Mouse (Mus musculus) Patski (cell line): Measurements from ENCODE around the gene Cyp2d10. TPM values are rescaled to one million over a fixed set of nuclear protein-coding genes. Genes with fewer than 3 reads are reported as not detected.
"Not testable (repeated sequence)": the region's sequence is repeated elsewhere in the genome, so short reads cannot be mapped to it uniquely, and the experiment has no call there.

ENCODE experiments used
- ATAC-seq: fragments of 100-300 bp; one replicate; pipeline ENCODE4 v1.8.0; 2021
- CTCF ChIA-PET: fragments of 350-600 bp; sonication (Branson Sonifier 250); formaldehyde crosslinking; loops from one replicate; lab custom pipeline; 2022; ENCODE audit warnings: inconsistent platforms; lab: Charles Lee
- POLR2A ChIA-PET: fragments of 350-600 bp; sonication (Branson Sonifier 250); formaldehyde crosslinking; loops from one replicate; lab custom pipeline; 2022; ENCODE audit warnings: antibody characterized with exemption, inconsistent platforms; lab: Charles Lee
- DNase-seq: peaks from one replicate; pipeline ENCODE4 v3.0.0-alpha.2; 2011; ENCODE audit warnings: low read depth, low spot score
- H3K27me3 ChIP-seq: fragments of 371-371 bp; one replicate; pipeline ENCODE4 v1.5.1; 2021
- CTCF ChIP-seq: fragments of 100-300 bp; IDR thresholded peaks from one replicate; pipeline ENCODE4 v1.5.1; 2021
- in situ Hi-C: fragments of 300-500 bp; cut with MboI; formaldehyde crosslinking; loops from 3 replicates; pipeline ENCODE4 v1.11.1; 2018; ENCODE audit warnings: low pct_unique_long_range_greater_than_20kb, mixed read lengths
- polyA plus RNA-seq: library from polyadenylated mRNA; unstranded; gene quantifications from one replicate; pipeline ENCODE4 v1.2.3, GENCODE M21; 2021

Gene Cyp2d10
- polyA plus RNA-seq, 1 experiment from 2014 or later: 0.30 TPM

DNA sequence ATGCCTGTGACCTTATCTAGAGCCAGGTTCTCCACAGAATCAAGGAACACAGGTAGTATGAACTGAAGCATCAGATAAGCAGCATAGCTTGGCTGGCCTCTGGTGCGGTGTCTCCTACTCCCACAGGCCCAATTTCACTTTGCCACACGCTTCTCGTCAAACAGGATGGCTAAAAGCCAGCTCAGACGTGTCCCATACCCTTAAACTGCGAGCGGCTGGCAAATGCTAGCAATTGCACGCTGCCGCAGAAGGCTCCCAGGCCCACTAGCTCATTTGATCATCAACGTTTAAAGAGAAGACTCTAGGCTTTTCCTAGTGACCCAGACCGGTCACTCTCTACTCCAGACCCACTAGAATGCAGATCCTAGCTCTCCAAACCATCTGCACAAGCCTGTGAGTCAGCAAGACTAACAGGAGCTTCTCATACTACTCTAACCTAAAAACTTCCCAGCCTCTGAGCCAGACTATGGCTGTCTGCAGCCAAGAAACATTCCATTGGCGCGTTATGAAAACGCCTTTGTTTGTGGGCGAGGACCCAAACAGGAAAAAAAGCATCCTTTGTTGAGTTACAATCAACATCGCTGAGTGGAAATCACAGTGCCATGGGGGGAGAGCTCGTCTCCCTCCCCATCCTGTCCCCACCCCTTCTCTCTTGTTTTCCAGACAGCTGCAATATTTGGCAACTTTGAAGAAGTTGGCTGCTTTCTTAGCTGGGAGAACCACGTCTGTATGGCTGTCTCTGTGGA lies 30.4 kb downstream of the Cyp2d10 start:
- in situ Hi-C loops: no loop called here
- CTCF ChIA-PET: no interaction called here
- POLR2A ChIA-PET: interaction anchor here (1.0 kb wide), 1 partner anchor 43 kb away, joined by 3 read pairs; no protein-coding TSS in a partner anchor

GRCm38 (mm10) chr15:82375855-82376254 lies 31.1 kb downstream of the Cyp2d10 start:
- DNase-seq (no peak), ATAC-seq (no peak)
- ChIA-PET POLR2A (no interaction called here), CTCF (no interaction called here)
- TF ChIP-seq CTCF: no peak
- in situ Hi-C loops: no loop called here
- H3K27me3 ChIP-seq: no peaks in the 10 kb centered on the region

More for the DNA sequence above, 30.4 kb downstream of the Cyp2d10 start:
- ATAC-seq (no peak), DNase-seq (no peak)
- peaks cover under 1% of the 10 kb centered on the region for H3K27me3 ChIP-seq
- no peak for TF ChIP-seq CTCF

DNA sequence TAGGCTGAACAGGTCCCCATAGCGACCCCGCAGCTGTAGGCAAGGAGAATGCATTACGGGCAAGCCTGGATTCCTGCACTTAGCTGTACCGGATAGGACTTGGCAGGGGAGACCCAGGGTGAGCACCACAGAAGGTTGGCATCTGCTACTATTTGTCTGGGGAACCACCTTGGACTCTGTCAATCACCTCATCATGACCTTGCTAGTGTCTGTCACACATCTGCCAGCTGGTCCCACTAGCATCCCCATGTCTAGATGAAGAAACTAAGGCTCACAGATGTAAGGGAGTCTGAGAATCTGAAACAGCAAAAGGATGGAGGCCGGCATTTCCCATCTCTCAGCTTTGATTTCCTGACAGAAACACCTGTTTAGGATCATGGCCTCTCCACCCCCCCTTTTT lies 32.6 kb downstream of the Cyp2d10 start:
- no peak for TF ChIP-seq CTCF
- ChIA-PET CTCF (no interaction called here), POLR2A (no interaction called here)
- ATAC-seq (no peak), DNase-seq (no peak)
- H3K27me3 ChIP-seq: no peaks in the 10 kb centered on the region
- in situ Hi-C loops: no loop called here

- no peak for TF ChIP-seq CTCF
- POLR2A ChIA-PET: no interaction called here
- ATAC-seq (no peak), DNase-seq (no peak)
- no peaks in the 10 kb centered on the region for H3K27me3 ChIP-seq
- CTCF ChIA-PET: no interaction called here
- in situ Hi-C loops: no loop called here
These were observed 34.0 kb downstream of the Cyp2d10 start for GRCm38 (mm10) chr15:82372991-82373390.

- DNase-seq (no peak), ATAC-seq (no peak)
- H3K27me3 ChIP-seq: no peaks in the 10 kb centered on the region
- CTCF ChIA-PET: no interaction called here
- POLR2A ChIA-PET: no interaction called here
- TF ChIP-seq CTCF: no peak
- in situ Hi-C loops: no loop called here
These were observed 34.5 kb downstream of the Cyp2d10 start for GRCm38 (mm10) chr15:82372446-82372845.

- POLR2A ChIA-PET: no interaction called here
- no peaks in the 10 kb centered on the region for H3K27me3 ChIP-seq
- ATAC-seq (no peak), DNase-seq (no peak)
- no peak for TF ChIP-seq CTCF
- in situ Hi-C loops: no loop called here
- CTCF ChIA-PET: interaction anchor here (0.9 kb wide), 1 partner anchor 11 kb away, joined by 3 read pairs; no protein-coding TSS in a partner anchor
These were observed 38.1 kb downstream of the Cyp2d10 start for GRCm38 (mm10) chr15:82368851-82369250.

DNA sequence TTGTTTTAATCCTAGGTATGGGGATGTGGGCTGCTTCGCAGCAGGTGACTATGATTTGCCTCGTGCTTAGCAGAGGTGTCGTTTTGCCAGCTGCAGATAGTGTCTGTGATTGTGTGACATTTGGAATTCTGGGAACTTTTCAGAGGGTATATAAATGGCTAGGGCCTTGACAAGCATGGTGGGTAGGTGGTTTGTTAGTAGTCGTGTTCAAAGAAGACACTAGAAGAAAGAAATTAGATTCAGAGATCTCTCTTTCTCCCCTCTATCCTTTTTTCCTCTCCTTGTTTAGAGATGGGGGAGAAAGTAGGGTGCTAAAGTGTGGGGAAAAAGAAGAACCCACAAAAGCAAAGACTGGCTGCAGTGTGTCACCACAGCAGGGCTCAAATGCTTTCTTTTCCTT lies 38.8 kb downstream of the Cyp2d10 start:
- no peak for TF ChIP-seq CTCF
- ChIA-PET POLR2A (no interaction called here), CTCF (no interaction called here)
- DNase-seq (no peak), ATAC-seq (no peak)
- H3K27me3 ChIP-seq: no peaks in the 10 kb centered on the region
- in situ Hi-C loops: no loop called here

- POLR2A ChIA-PET, DNase-seq, H3K27me3 ChIP-seq, CTCF ChIA-PET, ATAC-seq, in situ Hi-C loops: not testable (repeated sequence)
These were observed 42.4 kb downstream of the Cyp2d10 start for GRCm38 (mm10) chr15:82364561-82364960.

DNA sequence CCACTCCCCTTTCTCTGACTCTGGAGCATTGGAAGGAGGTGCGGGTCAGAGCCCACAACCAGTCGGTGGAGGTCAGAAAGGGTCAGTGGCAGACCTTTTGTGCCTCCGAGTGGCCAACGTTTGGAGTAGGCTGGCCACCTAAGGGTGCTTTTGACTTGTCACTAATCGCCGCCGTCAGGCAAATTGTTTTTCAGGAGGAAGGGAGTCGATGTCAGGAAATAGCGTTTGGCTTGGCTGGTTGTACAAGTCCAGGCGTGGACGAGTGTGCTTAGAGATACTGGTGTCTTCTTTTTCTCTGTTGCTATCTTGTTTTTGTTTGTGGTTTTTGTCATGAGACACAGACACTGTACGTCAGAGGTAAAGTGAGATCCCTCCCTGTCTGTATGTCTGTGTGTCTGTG lies 43.2 kb downstream of the Cyp2d10 start:
- in situ Hi-C loops, DNase-seq, POLR2A ChIA-PET, ATAC-seq, CTCF ChIA-PET, H3K27me3 ChIP-seq: not testable (repeated sequence)

- ChIA-PET CTCF (no interaction called here), POLR2A (no interaction called here)
- no peak for TF ChIP-seq CTCF
- ATAC-seq (no peak), DNase-seq (no peak)
- no peaks in the 10 kb centered on the region for H3K27me3 ChIP-seq
- in situ Hi-C loops: no loop called here
These were observed 44.8 kb downstream of the Cyp2d10 start for GRCm38 (mm10) chr15:82362234-82362633.

DNA sequence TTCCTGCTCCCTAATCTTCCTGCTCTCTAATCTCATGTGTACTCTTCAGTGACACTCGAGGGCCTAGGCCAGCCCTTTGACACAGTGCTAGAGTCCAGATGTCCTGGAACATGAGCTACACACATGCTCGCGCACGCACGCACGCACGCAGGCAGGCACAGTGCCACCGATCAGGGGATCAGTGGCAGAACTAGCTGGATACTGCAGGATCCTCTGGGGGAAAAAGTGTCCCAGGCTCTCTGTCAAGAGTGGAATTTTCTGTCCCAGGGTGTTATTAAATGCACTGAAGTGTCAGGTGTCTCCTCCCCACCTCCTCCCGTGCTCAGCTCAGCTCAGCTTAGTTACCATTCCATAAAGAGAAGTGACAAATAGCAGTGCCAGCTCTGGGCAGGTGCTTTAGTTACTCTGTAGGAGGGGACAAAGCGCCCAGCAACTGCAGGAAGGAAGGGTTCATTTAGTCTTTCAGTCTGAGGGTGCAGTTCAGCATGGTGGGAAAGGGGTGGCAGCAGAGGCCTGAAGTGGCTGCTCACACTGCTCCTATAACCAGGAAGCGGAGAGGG lies 45.5 kb downstream of the Cyp2d10 start:
- in situ Hi-C loops: no loop called here
- no peak for DNase-seq
- no peak for ATAC-seq
- H3K27me3 ChIP-seq: no peaks in the 10 kb centered on the region
- ChIA-PET POLR2A (no interaction called here), CTCF (interaction anchor here (1.5 kb wide), 1 partner anchor 56 kb away, joined by 4 read pairs; no protein-coding TSS in a partner anchor)
- TF ChIP-seq CTCF: peak; percentile 34
